Mouse (Mus musculus) adrenal gland, postnatal 25 days (tissue): ENCODE measurements around the gene Tnfsf14. TPM values are rescaled to one million over a fixed set of nuclear protein-coding genes. Genes with fewer than 3 reads are reported as not detected.

ENCODE experiments used
- microRNA-seq, 2 experiments: library from miRNA; unstranded; fragments of <30 nt; microRNA quantifications; one replicate each; pipeline ENCODE4 v1.2.0; 2021
- total RNA-seq: library from RNA; stranded (reverse); gene quantifications from 2 replicates; pipeline ENCODE4 v1.2.3, GENCODE M21; 2021

The Tnfsf14 gene
- total RNA-seq, 1 experiment from 2014 or later: not detected

Small RNA genes within 50 kb of the gene (microRNA-seq; reads per million reads assigned to microRNA genes)
- 0.34 to 0.36 reads per million in 2 experiments for gene Mir6978

Other genes with a start within 250 kb of the Tnfsf14 start
- gene Acer1, start 212.1 kb downstream of the Tnfsf14 start, total RNA-seq: 0.38 and 0.70 TPM in 2 replicates
- gene Clpp, start 203.9 kb downstream of the Tnfsf14 start, total RNA-seq: 106 and 120 TPM in 2 replicates
- 67.3 and 95.1 TPM in 2 replicates for gene Alkbh7, start 196.8 kb downstream of the Tnfsf14 start, total RNA-seq
- gene Pspn, start 194.2 kb downstream of the Tnfsf14 start, total RNA-seq: 0.76 and 2.3 TPM in 2 replicates
- gene Gtf2f1, start 182.9 kb downstream of the Tnfsf14 start, total RNA-seq: 46.1 and 55.3 TPM in 2 replicates
- 0.64 TPM in 1 of 2 replicates, not detected in the other for gene Gm17949, start 182.7 kb downstream of the Tnfsf14 start, total RNA-seq
- gene Khsrp, start 162.7 kb downstream of the Tnfsf14 start, total RNA-seq: 94.9 and 115 TPM in 2 replicates
- not detected in 2 replicates for gene Slc25a41, start 152.5 kb downstream of the Tnfsf14 start, total RNA-seq
- gene Crb3, start 135.1 kb downstream of the Tnfsf14 start, total RNA-seq: 1.4 TPM in 1 of 2 replicates, not detected in the other
- gene Slc25a23, start 134.3 kb downstream of the Tnfsf14 start, total RNA-seq: 89.2 and 96.3 TPM in 2 replicates
- gene Dennd1c, start 115.7 kb downstream of the Tnfsf14 start, total RNA-seq: 1.6 TPM in 1 of 2 replicates, not detected in the other
- 4.0 and 5.0 TPM in 2 replicates for gene Tubb4a, start 106.4 kb downstream of the Tnfsf14 start, total RNA-seq
- 0.39 and 0.71 TPM in 2 replicates for gene Tnfsf9, start 88.9 kb downstream of the Tnfsf14 start, total RNA-seq
- gene Cd70, start 44.4 kb downstream of the Tnfsf14 start, total RNA-seq: not detected in 2 replicates
- gene C3, start 34.0 kb upstream of the Tnfsf14 start, total RNA-seq: 280 and 456 TPM in 2 replicates
- 81.0 and 96.4 TPM in 2 replicates for gene Gpr108, start 54.3 kb upstream of the Tnfsf14 start, total RNA-seq
- gene Trip10, start 55.3 kb upstream of the Tnfsf14 start, total RNA-seq: 51.9 and 64.8 TPM in 2 replicates
- 1.1 and 1.7 TPM in 2 replicates for gene Vav1, start 84.9 kb upstream of the Tnfsf14 start, total RNA-seq
- 2.4 and 4.1 TPM in 2 replicates for gene Adgre1, start 164.5 kb upstream of the Tnfsf14 start, total RNA-seq